Mouse (Mus musculus) gonadal fat pad, adult 2 months (tissue): ENCODE results near the gene Micu1. TPM values are rescaled to one million over a fixed set of nuclear protein-coding genes. Genes with fewer than 3 reads are reported as not detected.
"Not testable (repeated sequence)": the region's sequence is repeated elsewhere in the genome, so short reads cannot be mapped to it uniquely, and the experiment has no call there.

Source experiments
- DNase-seq: peaks from one replicate; pipeline ENCODE4 v3.0.0-alpha.2; 2012; ENCODE audit warnings: low read depth
- polyA plus RNA-seq: library from polyadenylated mRNA; depleted of rRNA; stranded (reverse); fragments of >200 nt; gene quantifications from 2 replicates; pipeline ENCODE4 v1.2.3, GENCODE M21; 2012; rRNA removed

The Micu1 gene
- polyA plus RNA-seq, result 50.3 and 58.6 TPM in 2 replicates

DNA sequence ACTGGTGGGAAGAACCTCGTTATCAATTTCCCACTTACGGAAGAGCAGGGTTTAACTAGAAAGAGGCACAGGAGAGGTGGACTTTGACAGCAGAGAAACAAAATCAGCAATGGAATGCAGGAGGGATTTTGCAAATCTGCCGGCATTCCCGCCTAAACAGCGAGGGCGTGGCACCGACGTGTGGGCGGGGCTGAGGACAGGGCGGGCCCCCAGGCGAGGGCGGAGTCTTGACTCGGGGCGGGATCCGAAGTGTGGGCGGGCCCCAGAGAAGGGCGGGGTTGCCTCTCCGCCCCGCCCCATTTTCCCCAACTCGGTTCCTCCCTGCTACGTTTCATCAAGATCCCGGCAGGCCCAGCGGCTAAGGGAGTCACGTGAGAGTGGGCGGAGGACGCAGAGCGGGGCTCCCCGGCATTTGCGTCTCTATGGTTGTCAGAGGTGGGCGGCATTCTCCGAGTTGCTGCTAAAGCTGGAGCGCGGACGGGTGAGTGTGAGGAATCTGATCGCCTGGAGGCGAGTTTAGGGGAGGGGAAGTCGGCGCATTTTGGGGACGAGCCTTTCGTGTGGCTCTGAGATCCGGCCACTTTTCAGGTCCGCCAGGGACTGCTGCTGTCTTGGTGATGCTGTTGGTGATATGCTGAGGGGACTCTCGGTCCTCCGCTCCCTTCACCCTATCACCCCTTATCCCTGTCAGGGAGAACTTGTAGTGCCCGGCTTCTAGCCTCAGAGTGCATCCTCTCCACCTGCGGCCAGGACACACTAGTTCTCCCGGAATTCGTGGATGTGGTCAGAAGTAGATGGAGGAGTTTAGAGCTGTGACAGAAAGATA is at the start of gene Micu1:
Micu1 (plus strand) TSS at position 271 of the 826 bp plus-strand sequence.
- DNase-seq, result peak; percentile 55

DNA sequence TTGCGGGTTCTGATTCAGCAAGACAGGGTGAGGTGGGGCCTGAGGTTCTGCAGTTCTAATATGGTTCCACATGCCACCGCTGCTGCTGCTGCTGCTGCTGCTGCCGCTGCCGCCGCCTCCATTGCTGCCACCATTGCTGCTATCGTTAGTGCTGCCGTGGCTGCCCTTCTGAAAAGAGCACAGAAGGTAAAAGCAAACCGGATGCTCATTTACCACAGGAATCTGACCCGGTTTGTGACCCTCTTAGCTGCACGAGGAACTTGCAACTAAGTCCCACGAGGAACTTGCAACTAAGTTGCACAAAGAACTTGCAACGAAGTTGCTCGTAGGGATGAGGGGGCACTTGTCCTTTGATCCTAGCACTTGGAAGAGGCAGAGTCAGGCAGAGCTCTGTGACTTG is 45.5 kb upstream of the Micu1 start:
- DNase-seq, result no peak

DNA sequence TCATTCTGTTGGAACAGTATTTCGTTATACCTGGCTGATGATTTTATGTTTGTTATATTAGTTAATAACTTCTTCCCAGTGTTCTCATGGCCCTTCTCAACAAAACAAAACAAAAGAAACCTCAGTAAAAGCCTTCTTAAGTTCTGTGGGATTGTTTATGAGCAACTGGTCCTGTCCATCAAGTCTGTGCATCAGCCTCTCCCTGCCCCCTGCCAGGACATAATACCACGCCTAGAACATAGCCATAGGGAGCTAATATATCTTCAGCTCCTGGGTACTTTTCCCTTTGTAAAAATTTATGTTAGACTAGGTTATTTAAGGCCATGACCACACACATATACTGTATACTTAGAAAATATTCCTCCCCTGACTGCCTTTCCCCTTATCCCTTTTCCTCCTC is 37.5 kb upstream of the Micu1 start:
- DNase-seq, result no peak

DNA sequence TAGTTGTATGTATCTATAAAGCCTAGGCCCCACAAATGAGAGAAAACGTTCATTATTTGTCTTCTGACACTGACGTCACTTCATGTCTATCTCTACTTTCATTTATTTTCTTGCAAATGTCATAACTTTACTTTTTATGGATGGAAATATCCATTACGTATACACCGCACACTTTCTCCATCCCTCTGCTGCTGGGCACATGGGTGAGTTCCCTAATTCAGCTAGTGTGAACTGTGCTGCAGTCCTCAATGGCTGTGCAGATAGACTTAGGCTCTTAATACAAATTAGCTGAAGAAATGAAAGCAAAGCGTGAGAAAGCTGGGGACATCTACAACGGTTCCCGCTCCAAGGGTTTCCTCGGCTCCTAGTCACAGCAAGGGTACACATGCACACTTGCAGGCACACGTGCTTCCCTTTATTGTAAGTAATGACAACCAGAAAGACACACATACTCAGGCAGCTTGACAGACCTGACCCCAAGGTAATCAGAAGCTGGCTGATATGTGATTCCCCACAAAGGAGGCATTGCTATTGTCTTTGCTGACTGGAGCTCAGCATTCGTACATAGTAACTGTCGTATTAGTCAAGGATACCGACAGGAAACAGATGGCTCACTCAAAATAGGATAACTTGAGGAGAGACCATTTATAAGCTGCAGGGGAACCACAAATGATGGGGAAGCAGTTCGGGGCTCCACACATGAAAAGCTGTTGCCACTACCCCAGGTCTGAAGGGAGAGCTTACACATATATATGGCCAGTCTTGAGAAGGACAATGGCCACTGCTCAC is 36.6 kb upstream of the Micu1 start:
- DNase-seq, result no peak

DNA sequence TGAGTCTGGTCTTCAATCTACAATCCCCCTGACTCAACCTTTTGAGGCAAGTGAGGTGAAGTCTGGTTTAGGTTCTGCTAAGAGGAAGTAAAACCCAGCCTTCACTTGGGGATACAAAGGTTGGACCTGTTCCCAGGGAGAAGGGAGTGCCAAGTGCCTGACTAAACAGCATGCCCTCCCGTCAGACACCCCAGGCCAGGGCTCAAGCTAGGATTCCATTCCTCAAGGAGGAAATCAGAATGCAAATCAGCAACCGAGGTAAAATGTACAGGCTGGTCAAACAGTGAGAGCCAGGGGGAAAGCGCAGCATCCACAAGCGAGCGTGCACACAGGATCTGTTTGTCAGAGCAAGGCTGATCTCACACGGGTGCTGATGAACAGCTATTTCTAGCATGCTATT is 34.9 kb upstream of the Micu1 start:
- DNase-seq, result no peak

DNA sequence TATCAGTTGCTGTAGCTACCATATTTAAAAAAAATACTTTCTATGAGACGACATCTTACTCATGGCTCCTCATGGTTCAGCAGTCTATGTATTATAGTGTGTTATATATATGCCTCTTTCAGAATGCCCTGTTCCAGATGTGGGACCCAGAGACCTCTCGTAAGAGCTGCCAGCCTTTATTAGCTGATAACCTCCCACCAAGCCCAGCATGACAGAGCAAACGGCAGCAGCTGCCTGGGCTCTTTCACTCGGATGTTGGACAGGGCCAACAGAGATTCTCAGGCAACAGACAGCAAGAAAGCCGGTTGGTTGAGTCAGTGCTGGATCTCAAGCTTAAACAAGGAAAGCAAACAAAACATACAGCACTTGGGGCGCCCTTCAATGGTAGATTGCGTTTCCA is 33.8 kb upstream of the Micu1 start:
- DNase-seq, result no peak

DNA sequence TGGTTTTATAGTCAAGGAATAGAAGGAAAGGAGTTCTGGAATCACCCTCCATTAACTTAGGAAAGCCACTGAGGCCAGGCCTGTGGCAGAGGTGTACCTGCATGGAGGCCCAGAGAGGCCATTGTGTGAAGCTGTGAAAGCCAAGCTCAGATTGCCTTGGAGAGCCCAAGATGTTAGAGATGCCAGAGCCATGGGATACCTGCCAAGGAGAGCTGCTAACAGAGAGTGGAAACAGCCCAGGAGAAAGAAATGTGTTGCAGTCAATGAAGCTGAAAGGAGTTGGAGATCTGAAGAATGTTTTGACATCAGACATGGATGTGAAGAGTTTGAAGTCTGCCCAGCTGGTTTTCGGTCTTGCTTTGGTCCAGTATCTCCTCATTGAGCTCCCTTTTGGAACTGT is 24.4 kb upstream of the Micu1 start:
- no peak for DNase-seq

DNA sequence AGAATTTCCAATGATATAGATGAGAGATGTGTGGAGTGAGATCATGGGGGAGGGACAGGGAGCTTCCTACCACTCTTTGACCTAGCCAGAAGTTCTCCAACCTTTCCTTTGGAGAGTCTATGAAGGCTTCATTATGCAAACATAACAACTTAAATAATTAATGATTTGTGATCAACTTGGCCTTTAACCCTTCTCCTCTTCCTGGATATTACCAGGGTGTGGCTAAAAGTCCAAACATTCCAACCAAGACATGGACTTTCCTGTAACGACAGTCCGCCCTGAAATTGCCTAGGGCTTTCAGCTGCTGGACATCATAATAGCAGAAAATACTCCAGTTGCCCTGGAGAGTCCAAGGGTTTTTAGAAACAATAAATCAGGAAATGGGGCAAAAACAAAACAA is 23.1 kb upstream of the Micu1 start:
- DNase-seq, result no peak

DNA sequence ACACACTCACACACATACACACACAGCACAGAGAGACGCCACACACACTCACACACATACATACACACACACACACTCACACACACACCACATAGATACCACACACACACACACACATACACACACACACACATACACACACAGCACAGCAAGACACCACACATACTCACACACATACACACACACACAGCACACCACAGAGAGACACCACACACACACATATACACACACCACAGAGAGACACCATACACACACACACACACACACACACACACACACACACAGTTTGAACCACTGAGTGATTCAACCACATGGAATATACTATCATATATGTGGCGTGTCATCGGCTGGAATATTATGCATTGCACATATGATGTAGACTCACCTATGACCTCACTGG is 16.7 kb upstream of the Micu1 start:
- not testable (repeated sequence) for DNase-seq

DNA sequence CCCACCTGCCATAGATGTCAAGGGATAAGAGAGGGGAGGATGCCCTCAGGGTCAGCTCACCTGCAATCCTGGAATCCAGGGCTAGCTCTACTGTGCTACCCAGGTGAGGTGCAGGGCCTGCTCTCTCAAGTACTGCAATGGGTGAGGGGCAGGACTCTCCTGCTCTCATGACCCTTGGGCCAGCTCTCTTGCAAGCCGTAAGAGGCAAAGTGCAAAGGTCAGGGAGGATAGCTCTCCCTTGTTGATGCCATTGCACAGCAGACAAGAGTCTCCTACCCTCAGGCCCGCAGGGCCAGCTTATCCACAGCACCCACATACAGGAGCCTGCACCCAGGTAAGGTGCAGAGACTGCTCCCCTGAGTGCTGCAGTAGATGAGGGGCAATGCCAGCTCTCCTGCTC is 15.2 kb upstream of the Micu1 start:
- DNase-seq, result no peak

DNA sequence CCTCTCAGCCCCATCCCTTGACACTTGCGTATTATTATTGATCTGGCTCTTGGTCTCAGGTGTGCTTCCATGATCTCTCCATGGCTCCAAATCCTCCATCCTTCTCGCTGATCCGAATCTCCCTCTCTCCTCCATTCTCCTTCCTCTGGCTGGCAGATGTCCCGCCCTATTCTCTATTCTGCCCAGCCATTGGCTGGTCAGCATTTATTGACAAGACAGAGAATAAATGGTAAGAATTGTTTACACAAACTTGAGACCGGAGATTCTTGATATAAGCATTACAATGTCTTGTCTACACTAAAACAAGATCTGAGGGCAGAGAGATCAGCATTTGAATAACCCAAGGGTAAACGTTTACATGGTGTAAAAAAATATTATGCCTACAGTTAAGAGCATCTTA is 12.4 kb upstream of the Micu1 start:
- DNase-seq, result no peak

DNA sequence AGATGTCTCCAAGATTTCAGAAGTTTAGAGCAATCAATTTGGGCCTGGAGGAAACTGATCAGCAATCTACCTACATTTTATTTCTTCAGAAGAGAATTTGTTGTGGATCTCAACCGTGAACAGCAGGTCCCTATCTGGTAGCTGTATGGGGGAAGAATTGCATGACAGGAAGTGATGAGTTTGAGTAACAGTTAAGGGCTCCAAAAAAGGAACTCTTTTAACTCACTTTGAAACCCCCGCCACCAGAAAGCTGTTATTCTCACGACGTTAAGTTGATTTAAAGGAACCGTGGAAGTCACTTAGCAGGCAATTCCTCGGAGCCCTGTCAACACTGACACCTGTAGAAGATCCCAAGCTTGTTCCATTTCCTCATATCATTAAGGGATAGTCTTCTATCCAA is 9.8 kb upstream of the Micu1 start:
- no peak for DNase-seq

DNA sequence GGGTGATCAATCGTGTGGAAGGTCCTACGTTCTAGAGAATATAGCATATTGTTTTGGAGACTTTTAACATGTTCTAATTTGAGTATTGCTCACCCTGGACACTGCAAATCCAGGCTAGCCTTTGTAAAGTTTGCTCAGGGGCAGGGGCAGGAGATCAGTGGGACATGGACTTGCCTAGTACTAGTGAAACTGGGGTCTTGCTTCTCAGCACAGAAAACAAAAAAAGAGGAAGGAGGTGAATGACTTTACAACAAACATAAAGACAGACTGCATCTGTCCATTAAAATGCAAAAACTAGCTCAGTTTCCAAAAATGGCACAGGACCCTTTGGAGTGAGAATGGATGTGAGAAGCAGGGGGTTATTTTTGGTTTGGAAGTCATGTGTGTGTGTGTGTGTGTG is 8.2 kb upstream of the Micu1 start:
- DNase-seq, result no peak

DNA sequence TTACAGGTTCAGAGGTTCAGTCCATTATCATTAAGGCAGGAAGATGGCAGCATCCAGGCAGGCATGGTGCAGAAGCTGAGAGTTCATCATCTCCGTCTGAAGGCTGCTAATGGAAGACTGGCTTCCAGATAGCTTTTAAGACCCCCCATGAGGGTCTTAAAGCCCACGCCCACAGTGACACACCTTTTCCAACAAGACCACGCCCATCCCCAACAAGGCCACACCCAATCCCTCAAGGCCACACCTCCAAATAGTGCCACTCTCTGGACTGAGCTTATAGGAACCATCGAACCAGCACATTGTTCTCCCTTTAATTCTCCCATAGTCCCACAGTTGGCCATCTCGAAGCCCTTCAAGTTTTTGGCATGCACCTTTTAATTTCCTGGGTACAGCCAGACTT is 2.8 kb upstream of the Micu1 start:
- DNase-seq, result no peak

DNA sequence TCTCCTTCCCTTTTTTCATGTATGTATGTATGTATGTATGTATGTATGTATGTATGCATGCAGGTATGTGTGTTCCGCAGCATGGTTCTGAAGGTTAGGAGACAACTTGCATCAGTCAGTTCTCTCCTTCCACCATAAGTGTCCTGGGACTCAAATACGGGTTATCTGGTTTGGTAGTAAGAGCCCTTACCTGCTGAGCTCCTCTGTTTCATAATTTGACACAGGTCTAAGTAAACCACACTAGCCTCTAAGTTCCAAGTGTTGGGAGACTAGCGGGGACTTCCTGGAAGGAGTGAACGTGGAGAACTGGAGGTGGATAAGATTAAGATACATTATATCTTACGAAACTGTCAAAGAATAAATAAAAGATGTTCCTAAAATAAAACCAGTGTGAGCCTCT is 472 bp upstream of the Micu1 start:
- DNase-seq, result peak; percentile 3

DNA sequence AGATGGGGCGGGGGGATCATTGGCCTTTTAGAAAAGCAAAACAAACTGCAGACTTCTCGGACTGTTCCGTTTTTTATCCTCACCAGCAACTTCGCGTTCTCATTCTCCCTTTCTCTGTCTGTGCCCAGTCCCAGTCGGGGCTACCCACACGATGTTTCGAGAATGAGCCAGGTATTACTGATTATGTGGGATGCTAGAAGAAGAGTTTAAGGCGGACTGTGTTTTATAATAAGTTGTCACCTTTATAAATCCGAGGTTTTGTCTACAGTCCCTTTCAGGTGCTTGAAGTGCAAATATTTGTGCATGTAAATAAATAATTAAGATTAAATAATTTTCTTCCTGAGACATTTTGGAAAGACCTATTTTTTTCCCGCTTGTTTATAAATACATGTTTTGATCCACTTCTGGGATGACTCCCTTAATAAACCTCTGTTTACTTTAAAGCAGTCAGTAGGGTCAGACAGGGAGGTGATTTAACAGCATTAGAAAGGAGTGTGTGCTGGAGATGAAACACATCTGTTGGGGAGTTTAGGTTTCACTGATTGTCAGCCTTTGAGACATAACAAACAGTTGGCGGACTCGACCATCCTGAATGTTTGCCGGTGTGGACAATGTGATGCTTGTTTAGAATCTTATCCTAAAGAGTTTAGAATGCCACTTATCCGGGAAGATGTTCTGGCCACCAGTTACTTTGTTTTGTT is 933 bp downstream of the Micu1 start:
- DNase-seq, result no peak

DNA sequence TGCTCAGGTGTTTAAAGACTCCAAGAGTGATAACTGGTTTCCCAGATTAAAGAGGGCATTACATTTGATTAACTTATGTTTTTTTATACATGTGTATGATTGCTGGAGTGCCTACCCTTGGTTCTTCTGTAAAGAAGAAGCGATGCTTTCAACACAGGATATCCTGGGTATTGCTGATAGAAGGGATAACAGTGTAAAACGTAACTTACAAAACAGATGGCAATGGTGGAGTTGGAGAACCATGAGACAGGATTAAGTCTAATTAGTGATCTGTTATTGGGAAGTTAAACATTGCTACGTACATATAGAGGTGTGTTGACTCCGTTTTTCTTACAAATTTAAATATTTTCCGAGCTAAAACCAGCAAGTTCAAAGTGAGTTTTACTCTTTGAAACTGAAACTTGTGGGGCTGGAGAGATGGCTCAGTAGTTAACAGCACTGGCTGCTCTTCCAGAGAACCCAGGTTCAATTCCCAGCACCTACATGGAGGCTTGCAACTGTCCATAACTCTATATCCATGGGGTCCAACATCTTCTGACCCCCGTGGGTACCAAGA is 4.8 kb downstream of the Micu1 start:
- DNase-seq, result no peak

DNA sequence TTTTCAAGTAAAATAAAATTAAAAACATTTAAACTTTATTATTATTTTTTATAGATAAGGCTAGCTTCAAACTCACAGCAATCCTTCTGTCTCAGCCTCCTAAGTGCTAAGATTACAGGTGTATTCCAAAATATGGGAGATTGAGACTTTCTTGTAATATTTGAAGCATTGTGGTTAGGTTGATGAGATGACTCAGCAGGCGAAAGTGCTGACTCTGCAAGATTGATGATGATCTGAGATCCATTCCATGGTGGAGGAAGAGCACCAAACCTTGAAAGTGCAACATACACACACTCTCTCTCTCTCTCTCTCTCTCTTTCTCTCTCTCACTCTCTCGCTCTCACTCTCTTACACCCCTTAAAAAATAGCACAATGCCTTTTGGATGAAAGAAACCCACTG is 5.3 kb downstream of the Micu1 start:
- DNase-seq, result no peak

DNA sequence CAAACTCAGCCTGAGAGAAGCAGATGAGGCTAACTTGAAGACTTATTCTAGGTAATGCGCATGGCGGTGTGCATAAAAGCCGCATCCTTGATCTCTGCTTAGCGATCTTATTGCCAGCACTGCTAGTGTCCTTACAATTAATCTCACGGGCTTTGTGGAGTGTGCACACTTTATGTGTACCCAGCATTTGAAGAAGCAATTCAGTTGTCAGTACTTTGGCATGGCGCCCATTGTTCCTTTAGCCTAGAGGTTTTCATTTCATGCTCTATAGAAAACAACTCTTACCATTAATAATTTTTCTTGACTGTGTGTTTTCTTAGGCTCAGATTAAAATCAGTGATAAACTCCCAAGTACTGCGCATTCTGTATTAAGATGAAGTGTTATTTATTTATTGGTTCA is 7.0 kb downstream of the Micu1 start:
- peak; percentile 4 for DNase-seq

DNA sequence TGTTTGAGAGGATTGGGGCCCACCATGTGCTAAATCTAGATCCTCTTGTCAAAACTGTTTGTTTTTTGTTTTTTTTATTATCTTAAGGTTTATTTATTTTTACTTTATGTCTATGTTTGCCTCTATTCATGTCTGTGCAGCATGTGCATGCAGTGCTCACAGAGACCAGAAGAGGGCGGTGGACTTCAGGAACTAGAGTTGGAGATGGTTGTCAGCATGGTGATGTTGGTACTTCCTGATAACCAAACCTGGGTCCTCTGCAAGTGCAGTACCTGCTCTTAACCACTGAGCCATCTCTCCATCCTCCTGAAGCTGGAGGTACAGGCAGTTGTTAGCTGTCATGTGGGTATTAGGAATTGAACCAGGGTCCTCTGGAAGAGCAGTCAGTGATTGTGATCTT is 8.0 kb downstream of the Micu1 start:
- no peak for DNase-seq

DNA sequence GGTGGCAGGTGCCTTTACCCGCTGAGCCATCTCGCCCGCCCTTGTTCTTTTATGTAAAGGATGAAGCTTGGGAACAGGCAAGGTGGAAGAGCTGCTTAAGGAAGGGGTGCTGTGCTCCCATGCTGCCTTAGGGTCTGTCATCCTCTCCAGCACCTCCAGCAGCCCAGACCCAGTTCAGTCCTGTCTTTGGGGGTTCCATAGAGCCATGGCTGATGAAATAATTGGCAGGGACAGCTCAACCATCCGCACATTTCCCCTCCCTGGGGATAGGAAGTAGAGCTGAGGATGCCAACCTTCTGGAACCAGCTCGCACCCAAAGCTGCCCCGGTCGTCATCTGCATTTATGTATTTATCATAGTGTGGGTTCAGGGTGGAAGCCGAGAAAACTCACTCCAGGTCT is 9.8 kb downstream of the Micu1 start:
- DNase-seq, result no peak

DNA sequence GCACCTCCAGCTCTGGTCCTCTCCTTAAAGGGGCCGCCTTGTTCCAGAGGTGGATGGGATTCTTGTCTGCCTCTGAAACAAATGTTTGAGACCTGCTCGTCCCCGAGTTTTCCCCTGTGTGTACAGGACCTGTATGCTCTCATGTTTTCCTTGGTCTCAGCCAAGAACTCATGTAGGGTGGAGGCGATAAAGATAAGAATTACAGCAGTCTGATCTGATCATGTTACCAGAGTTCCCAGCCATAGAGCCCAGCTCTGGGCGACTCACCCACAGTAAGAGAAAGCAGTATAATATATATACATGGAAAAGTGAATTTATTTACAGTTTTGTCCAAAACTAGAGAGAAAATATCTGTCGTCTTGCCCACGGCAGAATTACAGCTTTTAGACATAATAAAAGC is 17.7 kb downstream of the Micu1 start:
- no peak for DNase-seq
